32 mouse cellular contexts compared by ENCODE assay signal in genomic region chr3:41482881-41483494, GRCm38 (mm10).
DNase-seq lines count a peak whose midpoint lies in the region; ATAC-seq and TF ChIP-seq lines count a peak whose summit lies in the region.
"Had no signal": no experiment of that assay in that cellular context is flagged by ENCODE, and none has a peak within 500 bp of the region (broad histone marks: within the 10 kb centered on the region; RNA-seq: fewer than 3 reads in every experiment).

No protein-coding gene starts in this region.

- peak overlapping the region; percentile 29; the same call in 1 of the 2 replicates for H3K27ac ChIP-seq in lung, embryonic 16.5 days (ENCODE audit: low read length)
- no peak overlapping the region for H3K27ac ChIP-seq in forebrain, postnatal 0 days (ENCODE audit: low read depth, low read length)
- H3K27ac ChIP-seq: embryonic facial prominence, embryonic 12.5 days; embryonic facial prominence, embryonic 15.5 days; forebrain, embryonic 10.5 days; forebrain, embryonic 13.5 days; heart, embryonic 15.5 days; hindbrain, embryonic 14.5 days; hindbrain, postnatal 0 days had no signal

- peaks cover 4% of the 10 kb centered on the region; the same call in 1 of the 2 replicates for H3K27me3 ChIP-seq in lung, embryonic 16.5 days (ENCODE audit: control insufficient read depth, insufficient read depth, low read depth, low read length)
- no peaks in the 10 kb centered on the region for H3K27me3 ChIP-seq in forebrain, postnatal 0 days (ENCODE audit: insufficient read depth, low read length)
- H3K27me3 ChIP-seq: CH12.LX; embryonic facial prominence, embryonic 12.5 days; embryonic facial prominence, embryonic 15.5 days; forebrain, embryonic 13.5 days; heart, embryonic 15.5 days had no signal

- no peaks in the 10 kb centered on the region for H3K36me3 ChIP-seq in lung, embryonic 16.5 days (ENCODE audit: control insufficient read depth, insufficient read depth, low read length)
- H3K36me3 ChIP-seq in forebrain, postnatal 0 days (ENCODE audit: insufficient read depth) = no peaks in the 10 kb centered on the region
- H3K36me3 ChIP-seq: embryonic facial prominence, embryonic 12.5 days; embryonic facial prominence, embryonic 15.5 days; forebrain, embryonic 10.5 days; heart, embryonic 15.5 days had no signal

- DNase-seq in heart, adult 11 months = peak; percentile 3
- no peak for DNase-seq in heart, postnatal 14 days
- no peak for DNase-seq in lung, adult 2 months
- no peak for DNase-seq in forebrain, postnatal 0 days
- no peak for DNase-seq in kidney, postnatal 14 days
- DNase-seq: adrenal gland, adult 2 months; adrenal gland, postnatal 14 days; B cell, adult 2 months; cerebellum, adult 11-12 months; cerebellum, adult 8-10 months; cerebellum, postnatal 10 days; cerebellum, postnatal 36 days; gastrocnemius, postnatal 10 days; gastrocnemius, postnatal 36 days; heart, postnatal 10 days; heart, postnatal 4 days had no signal

- ATAC-seq in lung, embryonic 16.5 days (ENCODE audit: low read depth) = no peak
- peak; percentile 44; the same call in 1 of the 2 replicates for ATAC-seq in erythroid progenitor cell, adult 5-6 weeks (replicated peaks; ENCODE audit: low FRiP score, poor library complexity, severe bottlenecking)
- no peak for ATAC-seq in forebrain, postnatal 0 days
- ATAC-seq: forebrain, embryonic 13.5 days; forebrain, embryonic 16.5 days; hindbrain, postnatal 0 days; inflammation-experienced regulatory T-cells, adult 6 months; intestine, postnatal 0 days had no signal

- TF ChIP-seq POLR2A in lung, adult 2 months (IDR thresholded peaks at IDR 0.05; ENCODE audit: borderline replicate concordance, extremely low read depth, low read depth, low read length) = no peak

- WGBS in lung, embryonic 16.5 days = 41% methylated on average over 5 of the region's 5 CpGs
- WGBS in lung, adult 2 months = 42% methylated on average over 5 of the region's 5 CpGs
- WGBS in forebrain, postnatal 0 days = 76% methylated on average over 5 of the region's 5 CpGs

- no peaks in the 10 kb centered on the region for H3K4me1 ChIP-seq in lung, embryonic 16.5 days (replicated peaks; ENCODE audit: control insufficient read depth, insufficient read depth, low read length)
- H3K4me1 ChIP-seq in lung, adult 2 months (ENCODE audit: control insufficient read depth, insufficient read depth, low read length) = no peaks in the 10 kb centered on the region; the same call in 1 of the 2 replicates
- H3K4me1 ChIP-seq in forebrain, postnatal 0 days (ENCODE audit: insufficient read depth) = no peaks in the 10 kb centered on the region
- H3K4me1 ChIP-seq: embryonic facial prominence, embryonic 12.5 days; embryonic facial prominence, embryonic 15.5 days; forebrain, embryonic 10.5 days; forebrain, embryonic 13.5 days; heart, embryonic 15.5 days had no signal

- no peaks in the 10 kb centered on the region for H3K9me3 ChIP-seq in lung, embryonic 16.5 days (ENCODE audit: control insufficient read depth, low read length)
- no peaks in the 10 kb centered on the region for H3K9me3 ChIP-seq in forebrain, postnatal 0 days (ENCODE audit: low read length)
- H3K9me3 ChIP-seq: embryonic facial prominence, embryonic 12.5 days; embryonic facial prominence, embryonic 15.5 days; forebrain, embryonic 10.5 days; forebrain, embryonic 13.5 days; G1E; heart, embryonic 15.5 days had no signal

- no peak overlapping the region for H3K9ac ChIP-seq in lung, embryonic 16.5 days (ENCODE audit: low read length)
- H3K9ac ChIP-seq in forebrain, postnatal 0 days = no peak overlapping the region
- H3K9ac ChIP-seq: embryonic facial prominence, embryonic 12.5 days; embryonic facial prominence, embryonic 15.5 days; forebrain, embryonic 13.5 days; heart, embryonic 15.5 days; hindbrain, embryonic 14.5 days had no signal

- H3K4me2 ChIP-seq in lung, embryonic 16.5 days (ENCODE audit: low read depth, low read length) = peak overlapping the region; percentile 41
- no peak overlapping the region for H3K4me2 ChIP-seq in forebrain, postnatal 0 days (ENCODE audit: low read depth)
- H3K4me2 ChIP-seq: embryonic facial prominence, embryonic 12.5 days; embryonic facial prominence, embryonic 15.5 days; forebrain, embryonic 13.5 days; heart, embryonic 11.5 days; heart, embryonic 15.5 days; hindbrain, embryonic 14.5 days had no signal

- intact Hi-C loops in heart, postnatal 14 days (cut with DNase I) = no loop called here

- no peak overlapping the region for H3K4me3 ChIP-seq in lung, embryonic 16.5 days (ENCODE audit: low read length)
- H3K4me3 ChIP-seq in lung, adult 2 months (replicated peaks; ENCODE audit: extremely low read depth, low read depth, low read length) = no peak overlapping the region
- no peak overlapping the region for H3K4me3 ChIP-seq in forebrain, postnatal 0 days (ENCODE audit: low read depth, low read length)
- H3K4me3 ChIP-seq: embryonic facial prominence, embryonic 12.5 days; embryonic facial prominence, embryonic 15.5 days; erythroblast, embryonic 14.5 days; forebrain, embryonic 10.5 days; forebrain, embryonic 13.5 days; heart, embryonic 15.5 days had no signal

- no peak for TF ChIP-seq CTCF in lung, adult 2 months (IDR thresholded peaks at IDR 0.05; ENCODE audit: insufficient read depth, low read length)
- no peak for TF ChIP-seq CTCF in forebrain, postnatal 0 days (IDR thresholded peaks at IDR 0.05; ENCODE audit: low read depth)
